Mouse (Mus musculus): ENCODE results near the gene Trim80.

- TF ChIP-seq CTCF (conservative IDR thresholded peaks at IDR 0.05; ENCODE audit: insufficient read depth, insufficient read length, low read depth, low read length) (no peak), POLR2A (IDR thresholded peaks at IDR 0.05; ENCODE audit: low read depth, low read length) (no peak)
Observed at GRCm38 (mm10) chr11:115393721-115394325, 46.5 kb upstream of the Trim80 start.
